Mouse (Mus musculus) layer of hippocampus, postnatal 25 days (tissue): ENCODE measurements around the gene Kif3a. TPM values are rescaled to one million over a fixed set of nuclear protein-coding genes. Genes with fewer than 3 reads are reported as not detected.

ENCODE experiments used
- DNase-seq, 2 experiments: peaks; one replicate each; pipeline ENCODE4 v3.0.0; 2022; ENCODE audit warnings: mixed read lengths in 2 of 2, low spot score in 1 of 2; ENCODE audit errors: extremely low spot score in 1 of 2
- total RNA-seq, 2 experiments: library from RNA; stranded (reverse); gene quantifications; 2 replicates each; pipeline ENCODE4 v1.2.3; 2021

The Kif3a gene
- 100 to 1,000 TPM; 120 to 131 TPM for total RNA-seq

DNA sequence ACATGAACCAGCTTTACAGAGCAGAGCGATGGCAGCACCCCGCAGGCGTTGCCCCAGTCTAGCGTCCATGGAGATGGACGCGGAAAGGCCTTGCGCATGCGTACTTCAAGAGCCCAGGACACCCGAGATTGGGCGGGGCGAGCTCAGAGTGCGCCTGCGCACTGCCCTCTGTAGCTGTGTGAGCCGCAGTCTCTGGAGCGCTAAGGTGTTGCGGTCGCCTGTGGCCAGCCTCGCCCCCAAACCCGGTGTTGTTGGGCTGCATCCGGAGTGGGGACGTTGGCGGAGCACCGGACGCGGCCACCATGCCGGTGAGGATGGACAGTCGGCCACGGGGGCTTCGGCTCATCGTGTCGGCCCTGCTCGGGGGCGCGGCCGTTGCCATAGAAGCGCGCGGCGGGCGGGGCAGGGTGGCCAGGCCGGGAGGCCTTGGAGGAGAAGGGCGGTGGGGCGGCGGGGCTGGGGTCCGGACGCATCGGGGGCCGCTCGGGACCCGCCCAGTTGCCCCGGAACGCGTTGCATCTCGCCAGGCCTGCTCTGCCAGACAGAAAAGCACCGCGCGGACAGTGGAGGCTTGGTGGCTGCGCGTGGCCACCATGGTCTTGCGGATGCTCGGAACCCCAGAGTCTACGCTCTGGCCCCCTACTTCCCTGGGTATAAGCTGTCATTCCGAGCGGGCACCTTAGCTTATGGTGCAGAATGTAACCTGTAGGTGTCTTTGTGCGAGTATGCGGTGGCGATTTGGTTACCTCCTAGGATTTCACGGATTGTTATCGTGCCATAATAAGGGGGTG lies at the start of gene Kif3a:
TSS of gene Kif3a (plus strand) at position 156 of the 791 bp plus-strand sequence.
- DNase-seq, result peak; percentile 86 to 95

DNA sequence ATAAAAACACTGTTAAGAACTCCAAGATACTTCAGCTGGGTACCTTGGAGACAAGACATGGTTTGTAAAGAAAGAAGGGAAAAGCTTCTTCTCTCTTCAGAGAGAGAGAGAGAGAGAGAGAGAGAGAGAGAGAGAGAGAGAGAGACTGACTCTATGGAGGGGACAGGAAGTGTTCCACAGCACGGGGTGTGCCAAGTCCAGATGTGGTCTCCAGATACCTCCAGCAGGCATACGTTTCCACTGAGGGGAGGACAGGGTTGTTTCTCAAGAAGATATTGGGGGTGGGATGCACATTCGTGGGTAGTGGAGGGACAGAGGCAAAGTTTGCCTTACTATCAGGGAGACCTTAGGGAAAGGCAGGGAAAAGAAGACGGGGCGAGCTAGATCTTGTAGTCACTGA lies 48.4 kb upstream of the Kif3a start:
- DNase-seq, result no peak

DNA sequence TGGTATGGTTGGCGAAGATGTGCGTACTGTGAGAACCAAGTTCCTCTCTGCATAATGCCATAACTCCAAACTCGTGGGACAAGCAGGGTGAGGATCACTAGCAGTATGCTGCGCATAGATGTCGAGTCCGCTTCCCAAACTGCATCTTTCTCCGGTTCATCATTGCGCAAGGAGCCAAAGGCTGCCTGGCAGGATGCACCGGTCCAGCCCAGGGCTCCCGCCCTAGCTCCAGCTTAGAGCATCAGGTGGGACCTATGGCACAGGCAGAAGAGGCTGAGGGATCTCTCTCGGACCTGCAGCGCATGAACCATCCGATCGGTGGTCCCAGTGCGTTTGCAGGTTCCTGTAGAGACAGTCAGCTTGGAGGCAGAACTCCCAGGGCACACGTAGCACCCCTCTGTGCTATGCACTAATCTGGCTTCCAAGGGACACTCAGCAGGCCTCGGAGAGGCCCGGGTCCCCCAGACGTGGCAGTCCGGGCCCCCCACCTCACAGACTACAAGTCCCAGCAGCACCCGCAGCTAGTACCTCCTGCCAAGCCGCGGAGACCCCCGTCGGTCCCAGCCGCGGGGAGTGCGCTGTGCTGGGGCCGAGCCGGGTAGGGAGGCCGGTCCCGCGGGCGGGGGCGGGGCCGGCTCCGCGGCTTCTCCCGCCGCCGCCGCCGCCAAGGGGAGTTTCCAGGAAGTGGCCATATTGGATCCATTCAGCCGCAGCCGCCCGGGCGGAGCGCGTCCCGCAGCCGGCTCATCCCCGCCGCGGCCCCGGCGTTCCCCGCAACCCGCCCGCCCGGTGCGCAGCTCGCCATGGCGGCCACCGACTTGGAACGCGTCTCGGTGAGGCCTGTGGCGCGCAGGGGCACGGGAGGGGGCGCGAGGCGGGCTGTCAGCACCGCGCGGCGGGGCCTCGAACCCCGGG lies 47.7 kb upstream of the Kif3a start, which contains the start of gene Sept8:
TSS of gene Sept8 (plus strand) at position 51 of the 915 bp plus-strand sequence.
- peak; percentile 52 to 60 for DNase-seq

DNA sequence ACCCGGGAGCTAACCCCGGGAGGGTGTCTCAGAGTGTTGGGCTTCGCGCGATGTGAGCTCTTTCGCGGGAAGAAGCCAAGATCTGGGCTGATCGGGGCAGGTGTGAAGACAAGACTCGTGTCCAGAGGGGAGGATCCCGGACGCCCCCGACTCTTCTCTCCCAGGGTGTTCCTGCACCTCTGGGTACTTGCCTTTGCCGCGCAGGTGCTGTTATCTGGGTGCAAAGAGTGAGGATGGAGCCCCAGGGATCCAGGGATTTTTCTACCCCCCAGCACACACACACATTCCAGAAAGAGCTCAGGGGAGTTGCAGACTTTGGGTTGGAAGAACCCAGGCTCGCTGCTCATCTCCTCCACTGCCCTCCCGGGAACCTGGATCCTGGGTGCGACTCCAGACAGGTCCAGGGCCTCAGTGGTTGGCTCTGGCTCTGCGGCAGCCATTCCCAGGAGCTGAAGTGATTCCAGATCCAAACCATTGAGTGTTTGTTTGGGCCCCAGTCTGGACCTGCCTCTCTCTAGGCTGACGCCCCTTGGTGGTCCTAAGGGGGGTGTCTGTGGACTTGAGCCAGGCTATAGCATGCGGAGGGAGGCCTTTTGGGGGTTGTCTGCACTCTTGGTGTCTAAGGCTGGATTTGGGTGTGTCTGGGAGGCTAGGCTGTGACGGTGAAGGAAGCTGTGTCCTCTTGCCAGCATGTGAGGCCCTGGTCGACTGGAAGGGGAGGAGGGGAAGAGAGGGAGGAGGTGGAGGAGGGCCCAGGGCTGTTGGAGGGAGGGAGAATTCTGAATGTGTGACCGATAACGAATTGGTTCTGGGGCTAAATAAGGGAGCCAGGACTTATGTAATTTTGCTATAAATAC lies 46.8 kb upstream of the Kif3a start:
- DNase-seq, result peak; percentile 40 to 48

DNA sequence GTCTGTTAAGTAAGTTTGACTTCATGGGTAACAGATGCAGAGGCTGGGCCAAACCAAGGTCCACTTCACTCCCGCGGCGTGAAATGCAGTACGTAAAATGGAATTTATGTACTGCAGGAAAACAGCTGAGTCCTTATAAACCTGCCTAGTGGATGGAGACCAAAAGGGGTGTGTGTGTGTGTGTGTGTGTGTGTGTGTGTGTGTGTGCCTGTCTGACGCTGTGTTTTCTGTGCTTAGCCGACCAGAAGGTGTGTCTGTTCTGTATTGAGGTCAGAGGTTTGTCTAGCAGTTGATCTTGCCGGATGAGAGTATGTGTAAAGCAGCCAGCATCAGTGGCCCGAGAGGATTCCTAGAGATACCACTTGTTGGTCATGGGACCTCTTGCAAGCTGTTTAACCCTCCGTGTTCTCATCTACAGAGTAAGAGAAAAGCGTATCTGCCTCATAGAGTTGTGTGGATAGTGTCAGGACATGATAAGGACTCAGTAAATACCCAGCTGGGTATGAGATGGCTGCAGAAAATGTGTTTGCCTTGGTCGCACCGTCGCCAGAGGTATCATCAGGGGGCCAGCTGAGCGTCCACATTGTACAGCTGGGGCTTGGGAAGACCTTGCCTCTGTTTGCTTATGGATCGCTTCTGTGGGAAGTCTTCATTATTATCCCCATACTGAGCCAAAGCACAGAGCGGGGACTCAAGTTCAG lies 45.9 kb upstream of the Kif3a start:
- DNase-seq, result no peak

DNA sequence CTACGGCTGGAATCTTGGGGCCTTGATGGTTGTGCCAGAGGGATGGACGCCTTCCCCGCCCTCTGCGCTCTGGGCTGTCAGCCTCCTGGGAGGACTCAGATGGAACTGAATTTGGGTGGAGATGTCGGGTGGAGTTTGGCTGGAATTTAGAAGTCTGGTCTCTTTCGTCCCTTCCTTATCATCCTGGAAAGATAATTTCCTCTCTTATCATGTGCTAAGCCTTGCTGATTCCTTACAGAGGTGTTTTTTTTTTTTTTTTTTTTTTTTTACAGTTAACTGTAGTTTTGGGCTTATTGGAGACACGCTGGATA lies 45.4 kb upstream of the Kif3a start:
- DNase-seq, result no peak

DNA sequence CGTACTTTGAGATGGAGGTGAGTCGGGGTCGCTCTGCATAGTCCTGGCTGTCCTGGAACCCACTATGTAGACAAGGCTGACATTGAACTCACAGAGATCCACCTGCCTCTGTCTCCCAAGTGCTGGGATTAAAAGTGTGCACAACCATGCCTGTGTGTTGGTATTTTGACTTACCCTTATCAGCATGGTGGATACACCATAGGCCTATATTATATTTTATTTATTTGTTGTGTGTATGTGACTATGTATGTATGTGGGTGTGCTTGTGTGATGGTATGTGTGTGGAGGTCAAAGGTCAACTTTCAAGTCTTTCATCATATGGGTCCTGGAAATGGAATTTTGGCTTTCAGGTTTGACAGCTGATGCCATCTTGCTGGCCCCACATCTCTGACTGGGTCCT lies 44.8 kb upstream of the Kif3a start:
- no peak for DNase-seq

DNA sequence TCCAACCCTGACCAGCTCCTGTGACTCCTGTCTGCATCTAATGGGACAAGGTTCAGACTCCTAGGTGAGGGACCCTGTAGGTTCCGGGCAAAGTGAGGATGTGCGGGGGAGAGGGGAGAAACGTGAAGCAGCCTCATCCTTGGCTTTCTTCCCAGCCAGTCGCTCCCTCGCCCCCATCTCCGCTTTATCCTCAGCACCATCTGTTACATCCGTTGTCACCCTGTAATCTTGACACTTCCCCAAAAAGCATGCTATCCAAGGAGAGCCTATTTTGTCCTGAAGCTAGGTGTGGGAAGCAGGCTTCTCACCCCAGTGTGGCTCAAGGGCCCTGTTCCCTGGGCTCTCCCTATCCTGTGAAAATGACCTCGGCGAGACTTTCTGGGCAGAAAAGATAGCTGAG lies 44.2 kb upstream of the Kif3a start:
- DNase-seq, result no peak

DNA sequence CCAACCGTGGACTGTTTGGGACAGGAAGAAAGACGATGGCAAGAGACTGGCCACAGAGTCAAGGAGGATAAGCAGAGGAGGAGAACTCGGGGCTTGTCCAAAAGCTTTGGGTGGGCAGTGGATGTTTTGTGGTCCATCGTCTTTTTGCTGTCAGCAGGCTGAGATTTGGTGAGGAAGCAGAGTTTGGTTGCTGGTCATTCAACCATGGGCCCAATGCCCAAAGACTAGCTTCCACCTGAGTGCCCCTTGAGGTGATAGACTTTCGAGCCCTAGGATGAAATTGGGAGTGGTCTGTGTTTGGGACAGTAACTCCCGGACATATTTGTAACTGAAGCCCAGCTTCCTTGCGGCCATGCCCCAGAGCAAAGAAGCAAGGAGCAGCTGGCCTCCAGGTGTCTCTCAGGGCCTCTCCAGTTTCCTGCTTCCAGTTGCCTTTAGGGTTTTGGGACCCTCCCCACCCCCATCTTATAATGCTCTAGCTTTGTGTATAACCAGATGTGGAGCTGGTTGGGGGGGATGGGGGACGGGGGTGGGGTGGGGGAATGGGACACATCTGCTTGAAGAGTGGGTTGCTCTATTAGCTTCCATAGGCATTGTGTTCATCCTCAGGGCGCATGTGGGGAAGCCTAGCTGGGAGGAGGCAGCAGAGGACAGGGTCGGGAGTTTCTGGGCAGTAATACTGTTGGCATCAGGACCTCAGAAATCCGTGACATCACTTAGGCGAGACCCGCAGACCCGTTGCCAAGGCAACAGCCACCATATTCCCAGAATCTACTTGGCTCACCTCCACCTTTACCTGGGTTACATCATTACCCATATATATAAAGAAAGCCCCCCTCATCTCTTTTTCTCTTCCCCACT lies 43.4 kb upstream of the Kif3a start:
- no peak for DNase-seq

DNA sequence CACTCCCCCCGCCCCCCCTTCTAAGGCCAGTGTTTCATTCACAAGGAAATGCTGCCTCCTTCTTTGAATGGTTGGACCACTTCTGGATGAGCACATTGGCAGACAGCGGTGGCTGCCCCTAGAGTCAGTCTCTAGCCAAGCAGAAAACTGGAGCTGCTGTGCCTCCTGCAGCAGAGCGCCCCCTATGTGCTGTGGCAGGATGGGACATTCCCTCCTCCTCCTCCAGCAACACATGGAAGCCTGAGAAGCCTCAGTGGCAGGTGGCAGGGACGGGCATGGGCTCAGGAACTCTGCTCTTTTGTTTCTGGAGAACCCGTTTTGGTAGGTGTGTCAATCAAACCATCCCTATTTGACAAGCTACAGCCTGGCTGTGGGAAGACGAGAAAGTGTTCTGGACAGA lies 42.3 kb upstream of the Kif3a start:
- peak in 1 of 2 experiments; percentile 46 for DNase-seq

DNA sequence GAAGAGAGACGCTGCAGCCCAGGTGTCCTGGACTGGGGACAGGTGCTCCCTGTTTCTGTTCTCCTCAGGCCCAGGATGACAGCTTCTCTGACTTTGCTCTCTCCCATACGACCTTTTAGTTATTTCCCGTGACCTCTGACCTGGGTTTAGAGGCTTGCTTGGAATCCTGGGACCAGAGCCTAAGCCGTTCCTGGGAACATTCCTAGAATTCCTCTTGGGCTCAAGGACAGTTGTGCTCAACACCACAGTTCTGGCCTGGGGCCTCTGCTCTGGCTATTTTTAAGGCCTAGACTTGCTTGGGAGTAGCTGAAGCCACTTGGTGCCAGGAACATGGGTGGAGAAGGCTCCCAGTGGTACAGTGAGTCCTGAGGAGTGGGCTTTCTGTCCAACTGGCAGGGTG lies 41.7 kb upstream of the Kif3a start:
- no peak for DNase-seq

DNA sequence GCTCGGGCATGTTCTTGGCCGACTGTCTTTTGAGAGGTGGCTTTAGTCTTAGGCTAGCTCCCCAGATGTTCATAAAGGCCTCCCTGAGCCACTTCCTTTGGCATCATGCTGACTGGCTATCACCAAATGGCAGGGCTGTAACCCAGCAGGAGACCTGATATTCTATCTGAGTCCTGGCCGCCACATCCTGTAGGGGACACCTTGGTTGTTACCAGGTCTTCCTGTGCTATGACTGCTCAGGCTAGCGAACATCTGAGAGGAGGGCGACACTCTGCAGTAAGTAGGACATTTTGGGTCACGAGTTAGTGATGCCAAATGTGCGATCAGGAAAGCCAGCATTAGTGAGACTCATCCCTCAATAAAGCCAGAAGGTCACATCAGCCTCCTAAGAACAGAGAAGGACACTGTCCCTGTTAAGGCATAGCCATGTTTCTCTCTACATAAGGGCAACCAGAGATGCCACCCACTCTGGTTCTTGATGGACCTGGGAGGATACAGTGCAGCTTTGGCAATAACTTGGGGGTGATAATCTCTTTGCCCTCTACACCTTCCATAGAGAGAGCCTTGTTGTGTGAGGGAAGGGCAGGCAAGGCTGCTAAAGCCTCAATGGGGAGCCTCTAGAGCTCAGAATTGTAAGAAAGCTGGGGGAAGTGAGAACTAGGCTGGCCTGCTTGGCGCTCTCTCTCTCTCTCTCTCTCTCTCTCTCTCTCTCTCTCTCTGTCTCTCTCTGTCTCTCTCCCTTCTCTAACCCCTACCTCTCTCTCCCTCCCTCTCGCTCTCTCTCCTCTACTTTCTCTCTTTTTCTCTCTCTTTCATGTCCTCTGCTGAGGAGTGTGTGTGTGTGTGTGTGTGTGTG lies 38.6 kb upstream of the Kif3a start:
- DNase-seq, result no peak

DNA sequence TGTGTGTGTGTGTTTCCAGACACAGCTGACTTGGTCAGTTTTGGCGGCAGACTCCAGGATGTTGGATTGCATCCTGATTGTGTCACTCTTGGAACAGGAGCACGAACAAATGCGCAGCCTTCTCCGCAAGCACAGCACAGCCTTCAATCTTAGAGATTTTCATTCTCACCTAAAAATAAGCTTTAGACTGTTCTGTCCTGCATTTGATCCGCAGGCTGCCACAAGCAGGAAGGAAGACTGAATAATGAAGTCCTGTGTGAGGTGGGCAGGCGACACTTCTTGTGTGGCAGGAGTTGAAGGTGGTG lies 38.0 kb upstream of the Kif3a start:
- DNase-seq, result no peak

DNA sequence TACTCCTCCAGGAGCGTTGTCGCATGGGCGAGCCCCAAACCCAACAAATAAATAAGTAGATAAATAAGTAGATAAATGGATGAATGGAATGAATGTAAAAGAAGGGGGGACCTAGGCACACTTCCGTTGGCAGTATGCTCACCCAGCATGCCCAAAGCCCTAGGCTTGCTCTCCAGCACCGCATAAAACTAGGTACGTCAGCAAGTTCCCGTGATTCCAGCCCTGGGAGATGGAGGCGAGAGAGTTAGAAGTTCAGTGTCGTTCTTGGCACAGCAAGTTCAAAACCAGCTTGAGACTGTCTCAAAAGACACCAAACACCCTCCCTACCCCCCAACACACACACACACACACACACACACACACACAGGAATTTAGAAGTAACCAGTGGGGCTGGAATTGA lies 37.2 kb upstream of the Kif3a start:
- no peak for DNase-seq

DNA sequence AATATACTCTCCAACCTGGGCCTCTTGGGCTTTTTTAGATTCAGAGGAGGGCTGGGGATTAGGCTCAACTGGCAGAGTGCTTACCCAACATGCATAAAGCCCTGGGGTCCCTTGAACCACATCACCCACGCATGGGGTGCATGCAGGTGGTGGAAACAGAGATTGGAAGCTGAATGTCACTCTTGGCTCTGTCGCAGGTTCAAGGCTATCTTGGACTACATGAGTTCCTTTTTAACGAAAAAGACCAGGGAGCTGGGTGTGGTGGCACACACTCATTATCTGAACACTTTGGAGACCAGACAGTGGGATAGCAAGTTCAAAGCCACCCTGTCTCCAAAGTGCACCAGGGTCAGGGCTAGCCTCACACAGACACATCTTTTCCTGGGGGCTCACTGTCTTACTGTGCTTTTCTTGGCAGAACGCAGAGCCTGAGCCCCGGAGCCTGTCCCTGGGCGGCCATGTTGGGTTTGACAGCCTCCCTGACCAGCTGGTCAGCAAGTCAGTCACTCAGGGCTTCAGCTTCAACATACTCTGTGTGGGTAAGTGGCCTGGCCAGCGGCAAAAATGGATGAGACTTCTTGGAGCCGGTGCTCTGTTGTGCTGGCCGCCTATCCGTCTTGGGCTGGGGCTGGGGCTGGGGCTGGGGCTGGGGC lies 35.5 kb upstream of the Kif3a start:
- DNase-seq, result no peak

DNA sequence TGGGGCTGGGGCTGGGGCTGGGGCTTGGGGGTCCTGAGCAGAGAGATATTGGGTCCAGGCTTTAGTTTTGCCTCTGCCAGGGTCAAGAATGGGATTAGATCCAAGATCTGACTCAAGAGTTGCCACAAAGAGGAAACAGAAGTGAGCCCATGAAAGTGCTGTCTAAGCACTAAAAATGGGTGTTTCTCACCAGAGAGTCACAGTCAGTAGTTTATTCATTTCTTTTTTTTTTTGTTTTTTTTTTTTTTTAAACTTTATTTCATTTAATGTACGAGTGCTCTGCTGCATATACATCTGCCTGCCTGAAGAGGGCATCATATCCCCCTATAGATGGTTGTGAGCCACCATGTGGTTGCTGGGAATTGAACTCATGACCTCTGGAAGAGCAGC lies 35.0 kb upstream of the Kif3a start:
- no peak for DNase-seq

DNA sequence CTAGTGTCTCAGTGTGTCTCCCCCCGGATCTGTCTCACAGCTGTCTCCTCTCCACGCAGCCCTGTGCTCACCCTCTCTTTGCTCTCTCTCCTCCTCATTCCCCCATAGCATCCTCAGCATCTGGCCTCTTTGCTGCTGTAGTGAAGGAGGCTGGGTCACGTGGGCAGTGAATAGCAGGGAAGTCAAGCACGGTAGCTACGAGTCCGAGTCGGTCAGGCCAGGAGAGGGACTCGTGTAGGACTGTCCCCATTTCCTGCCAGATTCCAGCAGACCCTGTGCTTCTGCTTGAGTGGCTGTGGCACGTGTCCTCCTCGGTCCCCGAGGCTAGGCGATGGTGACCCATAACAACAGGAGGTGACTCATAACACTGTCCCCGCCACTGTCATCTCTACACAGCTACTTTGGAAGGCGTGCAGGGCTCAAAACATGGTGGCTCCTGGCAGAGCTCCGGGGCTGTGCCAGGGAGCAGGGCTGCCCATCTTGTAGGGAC lies 28.1 kb upstream of the Kif3a start:
- DNase-seq, result no peak

DNA sequence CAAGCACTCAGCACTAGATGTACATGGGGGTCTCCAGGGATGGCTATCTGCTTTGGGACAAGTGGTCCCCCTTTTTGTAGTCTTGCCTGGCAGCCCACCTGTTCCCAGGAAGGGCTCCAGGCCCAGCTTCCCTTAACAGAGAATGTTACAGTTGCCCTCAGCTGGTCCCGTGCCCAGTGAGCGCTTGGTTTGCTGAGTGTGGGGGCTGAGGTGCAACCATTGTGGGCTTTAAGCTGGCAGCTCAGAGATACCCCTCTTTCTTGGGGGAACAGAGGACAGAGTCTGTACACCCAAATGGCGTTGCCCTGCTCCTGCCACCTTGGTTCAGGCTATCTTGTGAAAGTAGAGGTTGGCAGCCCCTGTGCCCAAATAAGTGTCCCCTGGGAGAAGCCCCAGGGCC lies 26.8 kb upstream of the Kif3a start:
- DNase-seq, result no peak
